Mouse (Mus musculus) stomach, postnatal 0 days (tissue): ENCODE data around the gene Xdh.

Experiments
- CTCF ChIP-seq: IDR thresholded peaks from 2 replicates; pipeline ENCODE4 v1.5.1; 2016; ENCODE audit warnings: antibody characterized with exemption, low read depth, mild to moderate bottlenecking, moderate library complexity
- EP300 ChIP-seq: optimal IDR thresholded peaks from 2 replicates; pipeline ENCODE3; 2016; ENCODE audit warnings: antibody characterized with exemption

- TF ChIP-seq CTCF (no peak), EP300 (no peak)
Observed at GRCm38 (mm10) chr17:73946856-73947255, 3.1 kb downstream of the Xdh start.
